Mouse (Mus musculus) lung, adult 2 months (tissue): ENCODE results near the gene Acer1.

ENCODE experiments used
- CTCF ChIP-seq: fragments of 200-500 bp; IDR thresholded peaks from 2 replicates; pipeline ENCODE4 v1.5.1; 2011; ENCODE audit warnings: mild to moderate bottlenecking, low read length, control low read depth; ENCODE audit not compliant: insufficient read depth
- POLR2A ChIP-seq: fragments of 200-500 bp; IDR thresholded peaks from 2 replicates; pipeline ENCODE4 v1.6.1; 2011; ENCODE audit warnings: low read depth, mild to moderate bottlenecking, control low read depth, low read length, borderline replicate concordance; ENCODE audit errors: extremely low read depth

DNA sequence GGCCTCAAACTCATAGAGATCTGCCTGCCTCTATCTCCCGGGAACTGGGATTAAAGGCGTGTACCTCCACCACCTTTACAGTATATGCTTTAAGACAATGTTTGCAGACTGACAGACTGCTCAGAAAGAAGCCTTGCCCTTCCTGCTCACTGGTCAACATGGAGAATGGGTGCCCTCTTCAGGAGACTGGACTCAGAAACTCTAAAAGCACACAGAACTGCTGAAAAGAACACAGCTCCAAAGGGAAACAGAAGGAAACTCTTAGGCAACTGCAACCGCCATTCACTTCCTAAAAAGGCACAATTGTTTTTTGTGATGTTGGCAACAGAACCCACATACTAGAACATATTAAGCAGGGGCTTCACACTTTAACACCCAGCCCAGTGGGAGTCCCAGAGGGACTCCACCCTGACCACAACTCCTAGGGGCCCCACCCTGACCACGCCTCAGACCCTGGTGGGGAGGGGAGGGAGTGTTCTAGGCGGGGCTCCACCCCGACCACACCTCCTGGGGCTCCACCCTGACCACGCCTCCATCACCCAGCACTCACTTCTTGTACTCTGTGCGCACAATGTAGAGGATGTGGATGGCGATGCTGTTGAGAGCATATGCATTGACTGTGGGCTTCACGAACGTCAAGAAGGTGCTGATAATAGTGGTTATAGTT is 24.0 kb downstream of the Acer1 start:
- TF ChIP-seq POLR2A = no peak
- TF ChIP-seq CTCF = no peak
